Mouse (Mus musculus): ENCODE data around the gene Nfatc2. TPM values are rescaled to one million over a fixed set of nuclear protein-coding genes. Genes with fewer than 3 reads are reported as not detected.

Gene Nfatc2
- total RNA-seq, 2 experiments from 2014 or later: 18.6 to 20.5 TPM

DNA sequence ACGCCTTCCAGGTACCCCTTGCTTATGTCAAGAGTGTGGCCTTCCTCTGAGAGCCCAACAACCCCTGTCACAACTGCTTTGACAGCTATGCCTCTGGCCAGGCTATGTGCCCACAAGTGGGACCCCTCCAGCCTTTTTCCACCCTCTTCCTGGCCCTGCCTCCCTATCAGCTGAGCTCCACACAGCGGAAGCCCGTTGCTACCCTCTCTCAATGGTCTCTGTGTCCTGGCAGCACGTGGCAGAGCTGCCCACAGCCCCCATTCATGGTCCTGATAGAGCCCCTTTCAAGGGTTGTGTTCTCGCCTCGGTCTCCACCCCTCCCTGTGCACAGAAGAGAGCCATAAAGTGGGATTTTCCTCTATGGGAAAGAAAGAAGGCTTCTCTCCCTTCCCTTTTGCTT, 97.7 kb downstream of the Nfatc2 start:
- DNase-seq (ENCODE audit: low spot score in 2 of 2): peak; percentile 25 to 26

DNA sequence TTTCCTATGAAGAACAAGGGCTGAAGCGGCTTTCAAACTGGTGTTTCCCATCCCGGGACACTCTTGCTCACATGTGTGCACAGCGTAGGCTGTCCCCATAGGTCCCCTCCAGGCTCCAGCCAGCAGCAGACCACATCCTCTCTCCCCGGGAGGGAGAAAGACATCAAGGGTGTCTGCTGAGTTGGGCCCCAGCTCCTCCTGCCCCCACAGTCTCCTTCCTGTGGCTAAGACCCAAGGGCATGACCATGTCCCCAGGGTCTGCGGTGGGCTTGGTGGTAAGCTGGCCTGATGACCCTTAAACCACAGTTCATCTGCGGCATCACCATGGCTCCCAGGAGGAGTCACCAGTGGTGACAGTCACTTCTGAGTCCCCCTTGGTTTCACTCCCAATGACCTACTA, 100.7 kb downstream of the Nfatc2 start:
- DNase-seq (ENCODE audit: low spot score in 2 of 2): no peak

DNA sequence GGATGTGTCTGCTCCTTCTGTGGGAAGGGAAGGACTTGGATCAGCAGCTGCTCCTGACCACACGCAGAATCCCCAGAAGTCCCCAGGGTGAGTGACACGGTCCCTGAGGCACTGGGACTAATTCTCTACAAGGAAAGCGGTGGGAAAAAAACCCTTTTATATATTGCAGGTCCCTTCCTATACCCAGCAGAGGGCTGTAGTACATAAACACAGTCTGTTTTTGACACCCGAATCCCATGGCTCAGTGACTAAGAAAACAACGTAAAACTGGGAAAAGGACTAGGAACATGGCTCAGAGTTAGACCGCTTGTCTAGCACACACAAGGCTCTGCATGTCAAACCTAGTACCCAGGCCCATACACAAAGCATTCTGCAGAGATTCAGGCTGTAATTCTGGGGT, 101.2 kb downstream of the Nfatc2 start:
- DNase-seq (ENCODE audit: low spot score in 2 of 2): no peak

DNA sequence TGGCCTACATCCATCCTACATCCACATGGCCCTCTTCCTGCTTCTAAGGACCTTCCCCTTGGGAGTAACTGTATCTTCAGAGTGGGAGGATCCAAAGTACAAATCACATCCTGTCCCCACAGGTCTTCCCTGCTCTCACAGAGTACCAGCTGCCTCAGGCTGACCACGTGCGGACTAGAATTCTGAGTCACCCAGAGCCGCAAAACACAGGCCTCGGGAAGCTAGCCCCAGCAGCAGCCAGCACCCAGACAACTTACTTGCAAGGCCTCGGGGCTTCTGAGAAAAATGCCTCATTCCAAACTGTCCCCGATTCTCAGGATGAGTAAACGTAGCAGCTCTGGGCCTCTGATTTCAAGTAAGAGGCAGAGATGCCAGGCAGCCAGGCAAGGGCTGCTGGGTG, 109.7 kb downstream of the Nfatc2 start:
- DNase-seq (ENCODE audit: low spot score in 2 of 2): no peak

DNA sequence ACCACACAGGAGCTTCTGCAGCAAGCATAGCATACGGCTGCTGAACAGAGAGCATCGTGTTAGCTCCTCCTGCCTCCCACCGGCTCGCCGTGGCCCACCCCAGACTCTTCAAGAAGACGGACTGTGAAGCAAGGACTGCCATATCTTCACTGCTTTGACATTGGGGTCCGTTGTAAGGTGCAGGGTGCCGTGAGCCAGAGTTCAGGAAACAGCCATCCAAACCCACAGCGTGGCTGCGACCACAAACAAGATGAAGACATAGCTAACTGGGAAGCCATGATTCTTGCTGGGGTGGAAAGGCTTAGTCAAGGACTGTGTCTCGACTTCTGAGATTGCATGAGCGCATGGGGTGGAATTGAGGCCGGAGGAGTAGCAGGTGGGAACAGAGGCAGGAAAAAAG, 111.5 kb downstream of the Nfatc2 start:
- no peak for DNase-seq (ENCODE audit: low spot score in 2 of 2)

DNA sequence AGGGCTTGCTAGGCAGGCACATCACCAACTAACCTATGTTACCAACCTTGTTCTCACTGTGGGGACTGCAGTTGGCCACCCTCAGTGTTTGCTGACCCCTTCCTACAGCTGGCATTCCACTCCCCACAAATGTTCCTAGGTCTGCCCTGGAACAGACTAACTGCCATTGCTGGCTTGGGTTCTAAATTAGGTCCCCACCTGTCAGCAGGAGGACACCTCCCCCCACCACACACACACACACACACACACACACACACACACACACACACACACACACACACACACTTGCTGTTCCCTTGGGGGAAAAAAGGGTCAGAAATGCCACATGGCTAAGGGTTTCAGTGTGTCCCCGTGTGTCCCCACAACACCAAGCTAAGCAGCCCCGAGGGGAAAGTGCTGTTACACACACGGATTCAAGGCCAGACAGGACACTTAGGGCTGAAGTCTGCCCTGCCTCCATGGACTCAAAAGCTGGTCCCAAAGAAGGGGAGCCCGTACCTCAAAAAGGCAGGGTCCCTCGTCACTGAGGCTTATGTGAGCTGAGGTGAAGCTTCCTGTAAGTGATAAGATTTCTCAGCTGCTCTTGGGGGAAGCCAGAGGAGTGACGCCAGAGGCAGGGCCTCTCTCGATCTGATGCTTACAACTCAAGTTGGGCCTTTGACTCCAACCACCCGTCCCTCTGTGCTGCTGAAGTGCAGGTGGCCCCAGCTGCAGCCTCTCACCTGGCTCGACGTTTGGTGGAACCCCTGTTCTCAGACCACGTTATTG, 113.1 kb downstream of the Nfatc2 start:
- no peak for DNase-seq (ENCODE audit: low spot score in 2 of 2)

DNA sequence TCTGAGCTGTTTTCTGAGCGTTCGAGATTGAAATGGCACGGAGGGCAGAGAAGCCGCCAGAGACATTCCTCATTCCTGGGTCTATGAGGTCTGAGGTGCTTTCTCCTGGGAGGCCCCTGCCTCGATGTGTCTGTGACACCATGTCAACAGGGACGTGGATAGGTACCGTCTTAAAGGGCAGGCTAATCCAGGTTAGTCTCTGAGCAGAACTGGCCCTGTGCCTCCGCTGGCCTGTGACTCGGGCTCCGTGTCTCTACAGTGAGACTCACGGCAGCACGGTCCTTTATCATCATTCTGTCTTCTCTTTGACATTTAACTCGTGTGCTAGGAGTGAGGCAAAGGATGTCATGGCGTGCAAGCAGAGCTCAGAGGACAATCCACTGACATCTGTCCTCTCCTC, 120.3 kb downstream of the Nfatc2 start:
- no peak for DNase-seq (ENCODE audit: low spot score in 2 of 2)

DNA sequence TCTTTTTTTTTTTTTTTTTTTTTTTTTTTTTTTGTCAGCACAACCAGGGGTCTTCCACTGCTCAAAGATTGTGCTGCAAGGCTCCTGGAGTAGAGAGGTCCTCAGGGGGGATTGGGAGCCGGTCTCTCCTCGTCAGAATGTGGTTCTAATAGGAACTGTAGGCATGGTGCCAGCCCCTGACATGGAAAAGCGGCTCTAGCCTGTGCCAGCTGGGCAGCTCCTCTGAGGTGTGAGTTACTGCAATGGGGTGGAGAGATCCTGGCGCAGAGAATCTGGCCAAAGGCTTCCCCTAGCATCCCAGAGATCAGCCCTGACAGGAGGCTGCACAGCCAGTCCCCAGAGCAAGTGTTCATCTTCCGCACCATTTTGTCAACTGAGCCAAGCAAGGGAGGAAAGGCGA, 120.8 kb downstream of the Nfatc2 start:
- DNase-seq (ENCODE audit: low spot score in 2 of 2): peak; percentile 43 to 45

DNA sequence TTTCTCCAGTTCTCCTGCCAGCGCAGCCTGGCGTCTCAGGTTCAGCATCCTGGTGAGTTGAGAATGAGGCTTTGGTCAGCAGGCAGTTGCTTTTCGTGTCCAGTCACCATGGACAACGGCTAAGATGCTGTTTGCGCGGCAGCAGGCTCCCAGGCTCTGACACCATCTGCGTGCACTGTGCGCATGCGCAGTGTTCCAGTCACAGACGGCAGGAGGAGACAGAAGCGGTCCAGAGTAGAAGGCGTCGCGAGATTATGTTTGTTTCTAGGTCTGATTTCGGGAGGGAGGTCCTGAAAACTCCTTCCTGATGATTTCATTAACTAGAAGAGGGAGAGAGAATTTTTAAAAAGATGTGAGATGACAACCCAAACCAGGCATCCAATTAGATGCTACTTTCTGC, 121.5 kb downstream of the Nfatc2 start:
- DNase-seq (ENCODE audit: low spot score in 2 of 2): peak; percentile 75 to 84

DNA sequence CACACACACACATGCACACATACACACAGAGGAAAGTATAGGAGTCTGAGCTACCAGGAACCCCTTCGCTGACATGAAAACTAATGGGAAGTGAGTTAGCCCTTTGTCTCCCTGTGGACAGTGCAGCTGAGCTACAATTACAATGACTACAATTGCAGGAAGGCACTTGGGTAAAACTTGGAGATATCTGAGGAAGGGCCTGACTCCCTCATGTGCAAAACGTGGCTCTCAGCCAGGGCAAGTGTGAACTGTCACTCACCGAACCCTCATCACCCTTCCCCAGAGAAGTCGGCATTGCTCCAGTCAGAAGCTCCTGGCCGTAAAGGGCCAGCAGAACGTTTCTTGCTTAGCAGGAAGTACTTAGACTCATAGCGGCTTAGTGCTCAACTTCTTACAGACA, 123.0 kb downstream of the Nfatc2 start:
- no peak for DNase-seq (ENCODE audit: low spot score in 2 of 2)

DNA sequence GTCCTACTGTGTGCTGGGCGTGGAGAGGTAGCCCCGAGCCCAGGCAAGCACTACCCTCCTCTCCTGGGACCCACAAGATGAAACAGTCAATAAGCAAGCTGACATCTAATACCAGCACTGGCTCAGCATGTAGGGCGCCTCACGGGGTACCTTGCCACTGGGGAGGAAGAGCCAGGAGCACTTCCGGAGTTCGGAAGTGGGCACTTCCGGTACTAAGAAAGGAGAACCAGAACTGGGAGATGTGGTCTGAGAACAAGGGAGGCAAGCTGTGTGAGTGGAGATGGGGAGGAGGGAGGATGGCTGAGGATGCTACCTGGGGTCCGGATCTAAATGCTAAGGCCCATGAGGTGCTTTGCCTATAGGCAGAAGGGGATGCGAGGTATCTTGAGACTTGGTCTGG, 128.0 kb downstream of the Nfatc2 start:
- no peak for DNase-seq (ENCODE audit: low spot score in 2 of 2)

DNA sequence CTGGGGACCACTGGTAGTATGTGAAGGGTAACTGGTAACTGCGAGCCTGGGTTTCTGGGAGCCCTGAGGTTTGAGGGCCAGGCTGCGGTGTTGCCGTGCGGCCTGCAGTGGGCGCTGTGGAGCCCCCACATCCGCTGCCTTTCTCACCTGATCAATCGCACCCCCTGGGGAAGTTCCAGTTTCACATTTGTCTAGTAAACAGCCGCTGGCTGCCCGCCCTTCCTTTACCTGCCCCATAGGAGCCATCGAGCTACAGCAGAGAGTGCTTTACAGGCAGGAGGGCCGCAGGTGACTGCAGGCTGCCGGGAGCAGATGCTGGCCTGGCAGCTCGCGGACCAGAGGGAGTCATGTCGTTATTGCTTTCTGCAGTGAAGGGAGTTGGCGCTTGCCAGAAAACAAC, 128.6 kb downstream of the Nfatc2 start:
- DNase-seq (ENCODE audit: low spot score in 2 of 2): peak; percentile 66 to 76

DNA sequence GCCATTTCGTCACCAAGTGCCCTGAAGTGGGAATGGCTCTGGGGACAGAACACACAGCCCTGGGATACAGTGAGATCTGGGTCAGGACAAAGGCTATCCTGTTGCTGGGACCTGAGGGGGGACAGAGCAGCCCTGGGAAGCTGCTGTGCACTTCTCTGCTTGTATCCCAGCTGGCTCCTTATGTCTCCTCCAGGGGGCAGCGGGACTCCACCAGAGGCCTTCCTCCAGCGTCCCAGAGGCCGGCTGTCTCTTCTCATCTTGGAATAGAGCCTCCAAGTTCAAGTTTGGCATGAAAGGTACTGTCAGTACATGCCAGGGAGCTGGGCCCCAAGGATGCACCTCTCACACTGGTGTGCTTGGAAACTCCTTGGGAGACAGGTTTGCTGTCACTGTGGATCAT, 132.4 kb downstream of the Nfatc2 start:
- DNase-seq (ENCODE audit: low spot score in 2 of 2): peak; percentile 80 to 84

DNA sequence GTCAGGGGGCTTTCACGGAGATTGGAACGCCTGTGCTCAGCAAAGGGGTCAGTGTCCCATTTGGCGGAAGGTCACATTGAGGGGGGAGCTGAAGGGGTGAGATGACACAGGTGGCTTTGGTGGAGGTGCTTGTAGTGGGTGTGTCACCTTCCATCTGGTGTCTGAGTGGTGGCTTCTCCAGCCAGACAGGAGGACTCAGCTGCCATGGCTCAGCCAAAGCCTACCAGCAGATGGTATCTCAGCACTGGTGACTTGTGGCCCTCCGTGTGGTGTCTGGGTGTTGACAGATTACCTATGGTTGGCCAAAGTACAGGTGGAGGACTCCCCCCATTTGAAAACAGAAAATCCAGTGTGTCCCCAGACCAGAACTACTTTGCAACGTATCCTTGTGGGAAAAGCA, 134.3 kb downstream of the Nfatc2 start:
- DNase-seq (ENCODE audit: low spot score in 2 of 2): no peak

DNA sequence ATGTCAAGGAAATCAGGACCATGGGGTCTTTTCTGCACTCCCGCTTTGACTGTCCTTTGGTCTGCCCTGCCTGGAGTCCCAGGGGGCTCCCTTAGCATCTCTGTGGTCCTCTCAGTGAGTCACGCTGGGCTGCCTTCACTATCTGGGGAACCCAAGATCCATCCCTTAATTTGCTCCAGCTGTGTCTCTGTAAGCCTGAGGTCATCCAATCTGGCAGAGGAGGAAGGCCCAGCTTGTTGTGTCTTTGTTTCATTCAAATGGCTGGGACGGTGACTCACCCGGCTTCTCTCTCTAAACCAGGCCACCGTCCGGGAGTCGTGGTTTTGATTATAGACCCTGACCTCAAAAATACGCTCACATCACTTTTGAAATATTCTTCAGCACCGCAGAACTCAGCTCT, 135.4 kb downstream of the Nfatc2 start:
- no peak for DNase-seq (ENCODE audit: low spot score in 2 of 2)

DNA sequence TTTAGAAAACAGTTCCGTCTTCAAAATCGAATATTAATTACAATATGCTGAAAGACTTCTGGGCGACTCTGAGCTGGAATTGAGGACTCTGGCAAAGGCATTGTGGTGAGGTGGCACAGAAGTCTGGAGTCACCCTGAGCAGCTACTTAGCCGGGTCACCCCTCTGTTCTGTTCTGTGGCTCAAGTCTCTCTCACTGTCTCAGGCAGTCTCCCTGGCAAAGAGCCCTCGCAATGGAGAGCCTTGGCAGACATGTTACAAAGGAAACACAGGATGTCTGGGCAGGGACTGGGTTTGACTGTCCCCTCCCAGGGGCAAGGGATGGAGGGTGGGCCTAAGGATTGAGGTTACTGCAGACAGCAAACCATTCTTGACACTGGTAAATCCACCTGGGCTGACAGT, 135.8 kb downstream of the Nfatc2 start:
- no peak for DNase-seq (ENCODE audit: low spot score in 2 of 2)

DNA sequence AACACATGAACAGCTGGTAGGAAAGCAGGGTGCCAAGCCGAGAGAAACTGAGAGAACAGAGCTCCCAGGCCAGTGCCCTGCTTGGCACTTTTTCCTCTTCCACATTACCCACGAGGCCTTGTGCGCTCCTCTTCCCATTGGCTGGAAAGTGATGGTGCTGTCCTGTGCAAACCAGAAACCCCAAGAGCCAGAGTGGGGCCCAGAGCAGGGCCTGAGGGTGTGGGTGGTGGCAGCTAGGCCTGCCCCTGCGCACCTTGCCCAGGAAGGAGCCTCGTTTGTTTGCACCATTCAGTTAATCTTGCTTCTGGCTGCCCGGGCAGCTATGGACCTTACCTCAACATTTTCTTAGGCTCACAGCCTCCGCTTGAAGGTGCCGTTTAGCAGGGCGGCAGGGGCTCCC, 139.6 kb downstream of the Nfatc2 start:
- DNase-seq (ENCODE audit: low spot score in 2 of 2): no peak

DNA sequence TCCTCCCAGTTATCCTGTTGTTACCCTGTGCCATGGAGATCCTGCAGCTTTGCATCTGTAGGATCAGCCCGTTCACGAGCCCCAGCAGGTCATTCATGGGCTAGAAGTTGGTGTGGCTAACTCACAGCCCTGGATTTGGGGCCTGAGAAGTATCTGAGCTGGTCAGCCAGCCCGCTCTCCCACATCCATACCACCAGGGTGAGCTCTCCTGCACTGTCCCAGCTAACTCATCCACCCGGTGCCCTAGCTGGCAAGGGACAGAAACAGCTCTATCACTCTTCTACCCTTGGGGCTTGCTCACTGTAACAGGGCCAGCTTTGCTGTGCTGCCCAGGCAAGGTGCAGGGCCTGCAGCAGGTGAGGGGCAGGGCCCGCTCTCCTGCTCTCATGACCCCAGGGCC, 141.8 kb downstream of the Nfatc2 start:
- no peak for DNase-seq (ENCODE audit: low spot score in 2 of 2)

DNA sequence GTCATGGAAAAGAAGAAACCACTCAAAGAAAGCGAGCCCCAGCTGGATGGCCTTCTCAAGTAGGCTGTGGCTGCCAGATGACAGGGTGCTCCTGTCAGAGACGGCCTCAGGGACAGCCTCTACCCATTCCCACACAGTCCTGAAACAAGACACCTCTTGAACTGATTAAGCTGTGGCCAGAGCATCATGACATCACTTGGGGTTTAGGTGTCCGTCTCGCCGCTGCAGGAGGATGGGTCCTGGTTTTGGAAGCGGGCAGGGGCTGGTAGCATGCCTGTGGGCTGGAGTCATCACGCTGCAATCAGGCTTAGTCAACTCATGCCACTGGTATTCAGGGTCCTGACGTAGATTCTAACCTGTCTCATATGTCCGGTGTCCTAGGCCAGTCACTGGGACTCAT, 142.9 kb downstream of the Nfatc2 start:
- no peak for DNase-seq (ENCODE audit: low spot score in 2 of 2)

DNA sequence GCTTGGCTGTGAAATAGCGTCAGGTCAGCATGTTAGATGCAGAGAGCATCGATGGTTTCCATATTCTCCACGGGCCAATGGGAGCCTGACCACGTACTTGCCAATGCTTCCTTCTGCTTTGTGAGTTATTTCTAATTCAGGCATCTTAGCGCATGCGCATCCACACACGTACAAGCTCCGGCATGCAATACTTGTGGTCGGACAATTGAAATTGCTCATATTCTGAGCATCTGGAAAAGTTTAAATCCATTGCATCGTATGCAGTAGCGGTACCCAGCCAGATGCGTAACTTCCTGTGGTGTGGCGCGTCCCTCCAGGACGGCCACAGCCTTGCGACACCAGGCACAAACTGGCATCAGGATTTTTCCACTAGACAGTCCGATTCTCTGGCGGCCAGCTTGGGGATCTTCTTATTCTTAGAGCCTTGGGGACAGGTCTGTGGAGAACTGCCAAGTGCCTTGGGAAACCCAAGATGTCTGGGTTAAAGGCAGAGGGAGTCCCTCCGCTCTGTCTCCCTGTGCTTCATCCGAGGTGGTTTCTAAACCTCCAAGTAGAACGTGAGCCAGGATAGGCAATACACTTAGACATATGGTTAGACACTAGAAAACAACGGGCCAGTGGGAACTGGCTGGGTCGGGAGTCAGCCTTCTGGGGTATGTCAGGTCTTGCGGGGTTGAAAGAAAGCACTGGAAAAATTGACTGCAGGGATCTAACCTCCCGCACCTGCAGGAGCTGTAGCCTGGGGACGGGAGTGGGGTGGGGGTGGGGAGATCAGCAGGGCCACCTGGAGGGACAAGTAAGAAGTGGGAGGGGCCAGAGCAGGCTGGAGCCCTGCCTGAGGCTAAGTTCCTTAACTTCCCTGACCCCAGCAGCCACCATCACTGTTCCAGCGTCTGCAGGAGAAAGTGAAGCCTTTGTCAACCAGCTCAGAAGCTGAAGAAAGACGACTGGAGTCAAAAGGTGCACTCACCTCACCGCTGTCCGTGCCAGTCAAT, 149.4 kb downstream of the Nfatc2 start:
- DNase-seq (ENCODE audit: low spot score in 2 of 2): no peak

DNA sequence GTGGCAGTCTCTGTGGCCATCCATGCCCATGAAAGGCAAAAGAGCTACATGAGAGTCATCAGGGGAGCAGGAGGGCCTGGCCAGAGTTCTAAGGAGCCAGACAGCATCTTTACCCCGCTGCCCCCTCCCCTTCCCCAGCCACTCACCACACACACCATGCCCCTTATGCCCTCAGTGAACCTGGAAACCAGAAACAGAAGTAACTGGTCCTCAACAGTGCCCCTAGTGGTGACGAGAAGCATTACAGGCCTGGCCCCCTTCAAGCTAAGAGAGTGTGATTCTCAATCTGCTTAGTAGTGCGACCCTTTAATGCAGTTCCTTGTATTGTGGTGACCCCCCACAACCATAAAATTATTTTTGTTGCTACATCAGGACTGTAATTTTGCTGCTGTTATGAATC, 150.5 kb downstream of the Nfatc2 start:
- DNase-seq (ENCODE audit: low spot score in 2 of 2): no peak

DNA sequence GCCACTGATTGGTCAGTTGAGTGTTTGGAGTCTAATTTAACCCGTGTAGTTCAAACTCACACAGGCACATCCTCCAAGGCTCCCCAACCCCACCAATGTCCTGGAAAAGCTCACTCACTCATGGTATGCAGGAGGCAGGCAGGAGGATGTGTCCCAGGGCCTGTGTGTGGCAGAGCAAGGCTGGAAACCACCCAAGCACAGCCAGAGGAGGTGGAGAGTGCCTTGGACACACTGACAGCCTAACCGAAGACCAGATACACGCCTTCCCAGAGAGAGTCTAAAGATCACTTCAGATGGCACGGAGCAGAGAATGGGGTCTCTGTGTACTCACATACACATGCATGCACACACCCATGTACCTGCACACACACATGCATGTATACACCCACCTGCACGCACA, 153.4 kb downstream of the Nfatc2 start:
- DNase-seq (ENCODE audit: low spot score in 2 of 2): no peak

Data from layer of hippocampus, postnatal 10 days (tissue).